Mouse (Mus musculus) lung, adult 2 months (tissue): ENCODE data around the gene Muc4.

Experiments used
- CTCF ChIP-seq: fragments of 200-500 bp; IDR thresholded peaks from 2 replicates; pipeline ENCODE4 v1.5.1; 2011; ENCODE audit warnings: mild to moderate bottlenecking, low read length, control low read depth; ENCODE audit not compliant: insufficient read depth
- POLR2A ChIP-seq: fragments of 200-500 bp; IDR thresholded peaks from 2 replicates; pipeline ENCODE4 v1.6.1; 2011; ENCODE audit warnings: low read depth, mild to moderate bottlenecking, control low read depth, low read length, borderline replicate concordance; ENCODE audit errors: extremely low read depth

- no peak for TF ChIP-seq CTCF
- no peak for TF ChIP-seq POLR2A
Observed at GRCm38 (mm10) chr16:32742712-32743111, 7.0 kb downstream of the Muc4 start.
